In genomic region chr17:78364555-78365302, GRCm38 (mm10) we compare ENCODE assay signal across 24 mouse cellular contexts. TPM values are rescaled to one million over a fixed set of nuclear protein-coding genes. Genes with fewer than 3 reads are reported as not detected.
A peak's percentile ranks its signal among the peaks of the same experiment; 100 is the strongest.
DNase-seq lines count a peak whose midpoint lies in the region; ATAC-seq and TF ChIP-seq lines count a peak whose summit lies in the region.
"Had no signal": no experiment of that assay in that cellular context is flagged by ENCODE, and none has a peak within 500 bp of the region (broad histone marks: within the 10 kb centered on the region; RNA-seq: fewer than 3 reads in every experiment).

No protein-coding gene starts in this region.

- no peak overlapping the region for H3K9ac ChIP-seq in lung, postnatal 0 days (replicated peaks; ENCODE audit: low read depth)
- H3K9ac ChIP-seq: hindbrain, embryonic 12.5 days; intestine, embryonic 15.5 days; liver, embryonic 15.5 days; midbrain, embryonic 12.5 days; neural tube, embryonic 13.5 days had no signal

- TF ChIP-seq EP300 in lung, postnatal 0 days (IDR thresholded peaks at IDR 0.05), result no peak

- H3K4me1 ChIP-seq in kidney, adult 2 months (ENCODE audit: control insufficient read depth, insufficient read depth, low read length), result peaks cover 3% of the 10 kb centered on the region; the same call in 1 of the 2 replicates
- H3K4me1 ChIP-seq in lung, postnatal 0 days (ENCODE audit: insufficient read depth, low read depth, low read length), result no peaks in the 10 kb centered on the region; the same call in 1 of the 2 replicates
- H3K4me1 ChIP-seq: hindbrain, embryonic 12.5 days; intestine, embryonic 15.5 days; midbrain, embryonic 12.5 days had no signal

- peak; percentile 42; the same call in 1 of the 2 replicates for TF ChIP-seq CTCF in kidney, adult 2 months (conservative IDR thresholded peaks at IDR 0.05; ENCODE audit: insufficient read depth, insufficient read length, low read depth, low read length)
- peak; percentile 63 for TF ChIP-seq CTCF in lung, postnatal 0 days (IDR thresholded peaks at IDR 0.05)

- WGBS in kidney, adult 2 months, result 64% methylated on average over 23 of the region's 23 CpGs
- 64% methylated on average over 23 of the region's 23 CpGs for WGBS in lung, postnatal 0 days

- no peak overlapping the region for H3K27ac ChIP-seq in kidney, adult 2 months (ENCODE audit: insufficient read depth, low read depth, low read length)
- no peak overlapping the region for H3K27ac ChIP-seq in lung, postnatal 0 days (ENCODE audit: low read length)
- H3K27ac ChIP-seq: hindbrain, embryonic 12.5 days; hindbrain, postnatal 0 days; intestine, embryonic 15.5 days; liver, embryonic 15.5 days; midbrain, embryonic 12.5 days; neural tube, embryonic 13.5 days had no signal

- ATAC-seq in lung, postnatal 0 days, result peak; percentile 25; the same call in 1 of the 2 replicates
- no peak for ATAC-seq in monocyte, adult 5-6 weeks (replicated peaks; ENCODE audit: insufficient number of reproducible peaks, low FRiP score, low TSS enrichment, poor library complexity, severe bottlenecking)
- ATAC-seq: forebrain, embryonic 14.5 days; hindbrain, postnatal 0 days; intestine, embryonic 15.5 days had no signal

- no peak overlapping the region for H3K4me2 ChIP-seq in lung, postnatal 0 days (replicated peaks; ENCODE audit: low read depth, low read length)
- H3K4me2 ChIP-seq: hindbrain, embryonic 12.5 days; intestine, embryonic 15.5 days; liver, embryonic 15.5 days; midbrain, embryonic 12.5 days; neural tube, embryonic 13.5 days had no signal

- H3K27me3 ChIP-seq in kidney, adult 2 months (replicated peaks; ENCODE audit: control insufficient read depth, insufficient read depth, low read length), result no peaks in the 10 kb centered on the region
- no peaks in the 10 kb centered on the region for H3K27me3 ChIP-seq in lung, postnatal 0 days (replicated peaks; ENCODE audit: insufficient read depth, low read length)
- H3K27me3 ChIP-seq in splenic B cell, adult 2 months (ENCODE audit: control insufficient read depth, insufficient read depth, low read length, poor library complexity, severe bottlenecking), result no peaks in the 10 kb centered on the region
- H3K27me3 ChIP-seq: hindbrain, embryonic 12.5 days; intestine, embryonic 15.5 days; liver, embryonic 15.5 days; midbrain, embryonic 12.5 days; neural tube, embryonic 13.5 days had no signal

- no peak for TF ChIP-seq POLR2A in kidney, adult 2 months (IDR thresholded peaks at IDR 0.05; ENCODE audit: low read depth, low read length)

- DNase-seq in kidney, adult 2 months, result no peak
- no peak for DNase-seq in kidney, postnatal 14 days
- DNase-seq in kidney, postnatal 4 days, result peak; percentile 27 to 41
- no peak for DNase-seq in kidney, adult 11 months
- DNase-seq in lung, postnatal 0 days (ENCODE audit: low spot score), result no peak
- no peak for DNase-seq in lung, postnatal 10 days
- peak; percentile 11 for DNase-seq in splenic B cell, adult 2 months (ENCODE audit: low read depth, low spot score)
- DNase-seq: adrenal gland, postnatal 10 days; cerebellum, adult 11 months; cerebellum, adult 9-10 months; cerebellum, postnatal 36 days; layer of hippocampus, postnatal 36 days; left cerebral cortex, postnatal 4 days; lung, postnatal 14 days; right cerebral cortex, postnatal 4 days had no signal

- H3K36me3 ChIP-seq in kidney, adult 2 months (ENCODE audit: control insufficient read depth, insufficient read depth, low read length), result no peaks in the 10 kb centered on the region
- H3K36me3 ChIP-seq in lung, postnatal 0 days (ENCODE audit: insufficient read depth, low read length), result no peaks in the 10 kb centered on the region; the same call in 1 of the 2 replicates
- H3K36me3 ChIP-seq in splenic B cell, adult 2 months (ENCODE audit: control insufficient read depth, insufficient read depth, low read length, poor library complexity, severe bottlenecking), result no peaks in the 10 kb centered on the region
- H3K36me3 ChIP-seq: intestine, embryonic 15.5 days; liver, embryonic 15.5 days had no signal

- H3K9me3 ChIP-seq in lung, postnatal 0 days (ENCODE audit: low read length), result no peaks in the 10 kb centered on the region
- H3K9me3 ChIP-seq: G1E; hindbrain, embryonic 12.5 days; intestine, embryonic 15.5 days; liver, embryonic 15.5 days; midbrain, embryonic 12.5 days; neural tube, embryonic 13.5 days had no signal

- no peak overlapping the region for H3K4me3 ChIP-seq in kidney, adult 2 months (ENCODE audit: insufficient read depth, low read depth, low read length)
- no peak overlapping the region for H3K4me3 ChIP-seq in lung, postnatal 0 days (ENCODE audit: low read depth, low read length)
- H3K4me3 ChIP-seq: hindbrain, embryonic 12.5 days; intestine, embryonic 15.5 days; liver, embryonic 15.5 days; midbrain, embryonic 12.5 days; neural tube, embryonic 13.5 days had no signal

RNA-seq across cellular contexts. Expression of gene Fez2, which starts 53.2 kb away (rescaled TPM):
- polyA plus RNA-seq in kidney, adult 2 months (2012; rRNA removed), result 37.1 and 42.9 TPM in 2 replicates
- polyA plus RNA-seq in lung, postnatal 0 days (2015; fragmentation: Nextera tagmentation; extraction: Ambion mirVana), result 39.2 and 39.6 TPM in 2 replicates
- 23.6 to 33.0 TPM (median 29.8 TPM) in 3 replicates for total RNA-seq in monocyte, adult 5-6 weeks (2017)

Comparison
In these comparisons a context has a peak if more than half of its experiments do, and no peak if none do; other contexts are left out.
1. DNase-seq: peak in kidney, postnatal 4 days (2 of 2) and splenic B cell, adult 2 months (single experiment); none in kidney, adult 2 months (single experiment), kidney, postnatal 14 days (single experiment), kidney, adult 11 months (single experiment), lung, postnatal 0 days (single experiment) and lung, postnatal 10 days (single experiment).